Mouse (Mus musculus): ENCODE results near the gene Pkd2.

Gene Pkd2

DNA sequence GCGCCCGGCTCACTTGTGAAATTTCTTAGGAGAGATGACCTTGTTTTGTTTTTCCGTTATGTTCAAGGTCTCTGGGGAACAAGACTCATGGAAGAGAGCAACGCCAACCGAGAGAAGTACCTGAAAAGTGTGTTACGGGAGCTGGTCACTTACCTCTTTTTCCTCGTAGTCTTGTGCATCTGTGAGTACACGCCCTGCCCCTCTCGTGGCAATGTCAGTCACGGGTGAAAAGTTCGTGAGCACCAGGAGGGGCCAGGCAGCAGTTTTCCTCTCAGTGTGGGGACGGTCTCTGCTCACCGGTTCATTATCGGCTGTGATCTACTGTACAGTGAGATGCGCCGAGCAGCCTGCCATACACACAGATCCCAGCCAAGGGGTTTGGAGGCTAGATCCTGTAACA is 7.6 kb downstream of the Pkd2 start:
- DNase-seq = no peak

DNA sequence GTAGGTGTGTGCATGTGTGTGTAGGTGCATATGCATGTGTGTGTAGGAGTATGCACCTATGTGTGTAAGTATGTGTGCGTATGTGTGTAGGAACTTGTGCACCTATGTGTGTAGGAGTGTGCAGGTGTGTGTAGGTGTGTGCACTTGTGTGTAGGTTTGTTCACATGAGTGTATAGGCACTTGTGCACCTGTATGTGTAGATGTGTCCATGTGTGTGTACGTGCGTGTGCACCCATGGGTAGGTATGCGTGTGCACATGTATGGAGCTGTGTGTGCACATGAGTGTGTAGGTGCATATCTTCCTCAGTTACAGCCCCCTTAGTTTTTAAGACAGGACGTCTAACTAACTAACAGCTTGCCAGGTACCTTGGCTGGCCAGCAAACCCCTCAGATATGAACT is 9.3 kb downstream of the Pkd2 start:
- DNase-seq = no peak

DNA sequence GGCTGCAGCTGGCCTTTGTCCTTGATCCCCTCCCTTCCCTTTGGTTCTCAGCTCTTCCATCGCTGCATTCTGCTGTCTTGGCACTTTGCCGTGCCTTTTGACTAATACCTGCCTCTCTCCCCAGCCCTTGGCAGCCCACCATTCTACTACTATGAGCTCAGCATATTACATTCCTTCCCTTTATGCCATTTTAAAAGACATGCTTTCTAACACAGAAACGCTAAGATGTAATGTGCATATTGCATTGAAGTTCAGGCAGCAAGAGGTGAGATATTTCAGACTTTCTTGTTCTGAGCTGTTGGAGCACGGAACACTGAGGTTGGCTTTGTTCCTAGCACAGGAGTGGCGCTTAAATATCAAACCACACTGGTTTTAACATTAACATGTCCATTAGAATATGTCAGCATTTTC is 11.7 kb downstream of the Pkd2 start:
- no peak for DNase-seq

DNA sequence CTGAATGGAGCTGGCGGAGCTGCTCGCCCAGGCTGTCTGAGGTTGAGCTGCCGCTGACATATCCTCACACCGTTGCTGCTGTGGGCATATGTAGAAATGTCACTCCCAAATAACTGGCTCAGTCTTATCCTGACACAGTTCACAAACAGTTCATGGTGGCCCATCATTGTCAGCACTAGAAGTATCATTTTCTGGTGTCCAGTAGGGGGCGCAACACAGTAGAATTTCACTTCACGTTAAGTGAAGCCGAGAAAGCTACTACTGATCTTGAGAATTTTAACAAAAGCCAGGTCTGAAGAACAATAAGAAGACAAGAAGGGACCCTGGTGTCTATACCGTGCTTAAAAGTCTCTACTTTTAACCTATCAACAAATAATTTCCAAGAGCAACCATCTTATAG is 13.1 kb downstream of the Pkd2 start:
- DNase-seq = peak; percentile 50

DNA sequence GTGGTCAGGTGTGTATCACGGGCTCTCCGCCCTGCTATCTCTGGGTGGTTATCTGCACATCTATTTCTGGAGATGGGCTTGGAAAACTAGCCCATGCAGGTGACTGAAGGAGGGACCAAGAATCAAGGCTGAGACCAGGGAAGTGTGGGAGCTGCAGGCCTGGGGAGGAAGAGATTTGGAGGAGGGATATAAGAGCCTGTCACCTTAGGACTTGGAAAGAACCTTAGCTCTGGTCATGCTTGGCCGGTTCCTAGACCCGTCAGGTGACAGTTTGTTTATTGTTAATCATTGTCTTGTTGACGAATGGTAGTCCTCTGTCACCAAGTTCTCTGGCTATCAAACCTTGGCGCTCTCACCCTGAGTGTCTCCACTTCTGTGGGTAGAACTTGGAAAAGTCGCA is 21.1 kb downstream of the Pkd2 start:
- DNase-seq = no peak

DNA sequence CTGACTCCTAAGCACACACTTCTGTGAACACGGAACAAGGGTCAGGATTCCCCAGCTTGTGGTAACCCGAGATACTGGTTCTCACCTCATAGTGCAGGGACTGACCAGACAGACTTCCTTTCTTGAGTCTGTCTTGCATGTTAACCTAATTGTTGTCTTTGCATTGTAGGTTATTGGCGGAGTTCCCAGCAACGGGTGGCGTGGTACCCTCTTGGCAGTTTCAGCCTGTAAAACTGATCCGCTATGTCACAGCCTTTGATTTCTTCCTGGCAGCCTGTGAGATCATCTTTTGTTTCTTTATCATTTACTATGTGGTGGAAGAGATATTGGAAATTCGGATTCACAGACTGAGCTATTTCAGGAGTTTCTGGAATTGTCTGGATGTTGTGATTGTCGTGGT is 23.6 kb downstream of the Pkd2 start:
- no peak for DNase-seq

DNA sequence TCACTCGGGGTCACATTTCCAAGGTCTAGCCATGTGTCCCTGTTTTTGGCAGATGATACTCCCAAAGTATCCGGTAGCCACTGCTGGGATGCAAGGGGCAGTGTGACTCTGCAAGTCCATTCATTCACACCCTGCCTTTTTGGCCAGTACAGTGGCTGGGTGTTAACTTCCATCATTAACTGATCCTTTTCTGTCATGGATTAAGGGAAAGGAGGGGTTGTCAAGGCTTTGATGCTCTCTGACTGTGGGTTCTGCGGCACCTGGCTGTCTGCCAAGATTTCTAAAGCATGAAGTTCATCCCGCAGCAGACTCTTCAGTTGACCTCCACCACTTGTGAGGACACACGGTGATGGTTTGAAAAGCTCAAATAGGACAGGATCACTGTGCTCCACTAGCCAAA is 32.3 kb downstream of the Pkd2 start:
- no peak for DNase-seq

DNA sequence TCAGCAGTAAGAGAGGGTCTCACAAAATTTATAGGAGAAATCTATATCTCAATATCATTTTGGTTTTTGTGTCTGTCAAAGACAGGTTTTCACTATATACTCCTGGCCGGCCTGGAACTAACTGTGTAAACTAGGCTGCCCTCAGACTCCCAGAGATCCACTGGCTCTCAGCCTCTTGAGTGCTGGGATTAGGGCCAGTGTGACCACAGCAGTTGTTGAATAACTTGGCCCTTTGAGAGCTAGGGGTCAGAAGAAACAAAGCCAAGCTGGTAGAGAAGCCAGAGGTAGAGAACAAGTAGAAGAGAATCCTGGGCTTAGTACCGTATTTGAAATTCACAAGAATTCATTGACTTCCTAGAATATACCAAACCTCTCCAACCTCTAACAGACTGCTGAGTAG is 45.6 kb downstream of the Pkd2 start:
- no peak for DNase-seq

DNA sequence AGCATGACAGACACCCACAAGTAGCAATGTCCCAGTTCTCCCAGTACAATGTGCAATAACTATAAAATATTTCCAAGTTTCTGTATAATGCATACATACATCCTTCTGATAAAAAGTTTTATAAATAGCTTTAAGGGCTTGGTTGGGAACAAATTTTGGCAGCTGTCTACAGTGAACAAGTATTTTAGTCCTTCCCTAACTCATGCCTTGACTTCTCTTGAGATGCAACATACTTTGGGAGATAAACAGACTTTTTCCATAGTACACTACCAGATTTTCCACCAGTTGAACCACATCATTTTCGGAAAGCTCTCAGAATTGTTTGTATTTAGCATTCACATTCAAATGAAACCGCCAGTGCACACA is 48.6 kb downstream of the Pkd2 start:
- DNase-seq = no peak

DNA sequence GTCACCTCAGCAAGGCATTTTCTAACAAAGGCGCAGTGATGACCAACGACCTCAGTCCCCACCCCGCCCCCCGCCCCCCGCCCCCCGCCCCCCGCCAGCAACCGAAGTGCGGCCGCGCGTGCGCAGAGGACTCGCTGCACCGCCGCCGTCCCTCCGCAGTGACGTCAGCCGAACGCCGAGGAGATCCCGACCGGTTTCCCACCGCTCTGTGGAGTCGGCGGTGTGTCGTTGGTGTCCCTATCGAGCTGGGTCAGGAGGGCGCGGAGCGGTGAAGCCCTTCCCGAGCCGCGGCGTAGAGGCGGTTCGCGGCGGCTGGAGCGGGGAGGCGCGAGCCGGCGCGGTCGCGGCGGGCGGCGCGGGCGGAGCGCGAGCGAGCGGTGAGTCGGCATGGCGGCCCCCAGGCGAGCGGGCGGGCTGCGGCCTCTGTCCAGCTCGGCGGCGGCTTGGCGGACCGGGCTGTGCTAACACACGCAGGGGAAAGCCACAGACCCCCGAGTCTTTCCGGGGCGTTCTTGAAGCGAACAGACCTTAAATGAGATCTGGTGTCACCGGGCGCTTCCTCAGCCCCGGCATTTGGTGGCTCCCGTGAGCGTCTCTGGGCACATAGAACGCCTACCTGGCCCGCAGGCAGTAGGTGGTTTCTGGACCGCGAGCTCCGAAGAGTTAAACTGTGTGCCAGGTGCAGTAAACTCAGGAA is 49.1 kb downstream of the Pkd2 start, which contains the start of gene BC005561:
TSS of gene BC005561 (plus strand) at position 158 of the 697 bp plus-strand sequence.
- peak; percentile 85 for DNase-seq

DNA sequence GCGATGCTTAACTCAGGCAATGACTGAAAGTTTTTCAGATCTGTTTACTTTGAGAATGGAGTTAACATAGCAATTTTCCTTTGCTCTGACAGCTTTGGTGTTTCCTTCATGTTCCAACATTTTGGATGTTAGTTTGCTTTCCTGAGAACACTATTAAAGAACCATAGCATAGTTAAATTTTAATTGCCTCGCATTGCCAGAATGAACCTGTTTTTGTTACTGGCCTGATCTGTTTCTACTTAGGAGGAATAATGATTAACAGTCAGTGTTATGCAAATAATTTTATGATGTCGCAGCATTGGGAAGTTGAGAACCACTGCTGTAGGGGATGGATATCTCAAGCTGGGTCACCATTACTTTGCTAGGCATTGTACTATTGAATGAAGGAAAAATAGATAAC is 52.0 kb downstream of the Pkd2 start:
- DNase-seq = no peak

DNA sequence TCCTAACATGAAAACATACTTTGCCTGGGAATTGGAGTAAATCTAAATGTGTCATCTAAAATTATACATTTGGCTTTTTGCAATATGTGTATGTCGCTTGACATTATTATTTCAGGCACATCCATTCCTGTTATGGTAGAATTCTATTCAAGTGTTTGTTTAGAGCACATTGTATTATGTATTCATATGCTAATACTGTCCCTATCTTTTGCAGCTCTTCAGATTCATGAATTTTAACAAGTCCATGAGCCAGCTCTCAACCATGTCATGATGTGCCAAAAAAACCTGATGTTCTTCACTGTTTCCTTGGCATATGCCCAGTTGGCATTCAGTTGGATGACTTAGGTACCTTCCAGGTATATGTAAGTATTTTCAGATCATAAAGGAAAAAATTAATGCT is 79.4 kb downstream of the Pkd2 start:
- DNase-seq = no peak

DNA sequence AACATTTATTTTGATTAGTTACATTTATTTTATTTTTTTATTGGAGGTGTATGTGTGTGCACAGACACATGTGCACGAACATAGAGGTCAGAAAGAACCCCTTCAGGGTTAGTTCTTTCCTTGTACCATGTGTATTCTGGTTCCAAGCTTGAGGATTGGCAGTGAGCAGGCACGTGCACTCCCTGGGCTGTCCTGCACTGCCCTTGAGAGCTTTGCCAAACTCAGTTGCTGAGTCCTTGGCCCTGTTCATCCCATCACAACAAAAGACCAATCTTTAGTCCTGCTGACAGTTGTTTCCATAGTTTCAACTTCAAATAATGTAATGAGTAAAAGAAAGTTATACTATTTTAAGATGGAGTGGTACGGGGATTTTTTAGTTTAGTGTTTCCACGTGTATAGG is 80.1 kb downstream of the Pkd2 start:
- DNase-seq = no peak

All from right cerebral cortex, postnatal 4 days (tissue).